In genomic region chr4:138464667-138465353, GRCm38 (mm10) we compare ENCODE assay signal across 8 mouse cellular contexts. TPM values are rescaled to one million over a fixed set of nuclear protein-coding genes. Genes with fewer than 3 reads are reported as not detected.
A peak's percentile ranks its signal among the peaks of the same experiment; 100 is the strongest.
DNase-seq lines count a peak whose midpoint lies in the region; ATAC-seq and TF ChIP-seq lines count a peak whose summit lies in the region.

No protein-coding gene starts in this region.

- no peaks in the 10 kb centered on the region for H3K36me3 ChIP-seq in embryonic facial prominence, embryonic 11.5 days (replicated peaks; ENCODE audit: control insufficient read depth, insufficient read depth, low read depth, low read length)
- H3K36me3 ChIP-seq in heart, embryonic 11.5 days (ENCODE audit: control insufficient read depth, insufficient read depth, low read length), result no peaks in the 10 kb centered on the region
- H3K36me3 ChIP-seq in lung, embryonic 14.5 days (ENCODE audit: insufficient read depth), result no peaks in the 10 kb centered on the region

- WGBS in embryonic facial prominence, embryonic 11.5 days, result 2% methylated on average over 18 of the region's 22 CpGs
- WGBS in heart, embryonic 11.5 days (ENCODE audit: insufficient replicate concordance), result 1% methylated on average over 19 of the region's 22 CpGs
- 1% methylated on average over 20 of the region's 22 CpGs for WGBS in lung, embryonic 14.5 days

- H3K9ac ChIP-seq in embryonic facial prominence, embryonic 11.5 days (replicated peaks; ENCODE audit: low read length), result peak overlapping the region; percentile 14; the same call in 1 of the 2 replicates
- H3K9ac ChIP-seq in heart, embryonic 11.5 days (ENCODE audit: low read depth, low read length), result 0 out of 2 replicates have a peak overlapping the region, but pooled peaks have one; percentile 3
- H3K9ac ChIP-seq in lung, embryonic 14.5 days, result no peak overlapping the region

- no peak for TF ChIP-seq CTCF in lung, embryonic 14.5 days (IDR thresholded peaks at IDR 0.05; ENCODE audit: low read depth)

- DNase-seq in right cerebral cortex, postnatal 14 days, result peak; percentile 70
- DNase-seq in right cerebral cortex, postnatal 36 days (ENCODE audit: low spot score in 2 of 2), result no peak
- DNase-seq in embryonic facial prominence, embryonic 11.5 days (ENCODE audit: low spot score), result peak; percentile 62
- DNase-seq in kidney, adult 8-10 months, result peak; percentile 95 to 96
- peak; percentile 93 for DNase-seq in lung, embryonic 14.5 days
- peak; percentile 75 for DNase-seq in retina, embryonic 14.5 days (ENCODE audit: low spot score)

- no peak overlapping the region for H3K4me3 ChIP-seq in embryonic facial prominence, embryonic 11.5 days (ENCODE audit: low read depth, low read length)
- 0 out of 2 replicates have a peak overlapping the region, but pooled peaks have one; percentile 6 for H3K4me3 ChIP-seq in heart, embryonic 11.5 days (ENCODE audit: low read depth, low read length)
- H3K4me3 ChIP-seq in lung, embryonic 14.5 days (ENCODE audit: low read depth, low read length), result peak overlapping the region; percentile 10; the same call in 1 of the 2 replicates

- peak; percentile 63; the same call in 1 of the 2 replicates for ATAC-seq in embryonic facial prominence, embryonic 11.5 days (replicated peaks; ENCODE audit: insufficient number of reproducible peaks, low FRiP score, low TSS enrichment, low read depth)
- no peak; the same call in 1 of the 2 replicates for ATAC-seq in heart, embryonic 11.5 days (replicated peaks; ENCODE audit: insufficient number of reproducible peaks, low FRiP score, low TSS enrichment)
- peak; percentile 73 for ATAC-seq in lung, embryonic 14.5 days (ENCODE audit: insufficient read depth)
- no peak for ATAC-seq in erythroblast, adult 5-6 weeks (replicated peaks; ENCODE audit: low FRiP score, poor library complexity, severe bottlenecking)

- no peaks in the 10 kb centered on the region for H3K9me3 ChIP-seq in embryonic facial prominence, embryonic 11.5 days (replicated peaks; ENCODE audit: control insufficient read depth, low read length)
- no peaks in the 10 kb centered on the region for H3K9me3 ChIP-seq in heart, embryonic 11.5 days (replicated peaks; ENCODE audit: control insufficient read depth, low read length)
- no peaks in the 10 kb centered on the region for H3K9me3 ChIP-seq in lung, embryonic 14.5 days (ENCODE audit: low read depth, low read length)

- H3K4me2 ChIP-seq in embryonic facial prominence, embryonic 11.5 days (ENCODE audit: low read depth, low read length), result peak overlapping the region; percentile 36; the same call in 1 of the 2 replicates
- H3K4me2 ChIP-seq in heart, embryonic 11.5 days, result peak overlapping the region; percentile 54
- H3K4me2 ChIP-seq in lung, embryonic 14.5 days, result peak overlapping the region; percentile 54

- H3K27me3 ChIP-seq in embryonic facial prominence, embryonic 11.5 days (ENCODE audit: control insufficient read depth, insufficient read depth, low read length), result no peaks in the 10 kb centered on the region
- H3K27me3 ChIP-seq in heart, embryonic 11.5 days (ENCODE audit: control insufficient read depth, insufficient read depth, low read length), result peaks cover 37% of the 10 kb centered on the region
- no peaks in the 10 kb centered on the region; the same call in 1 of the 2 replicates for H3K27me3 ChIP-seq in lung, embryonic 14.5 days (ENCODE audit: insufficient read depth, low read length)

- H3K4me1 ChIP-seq in embryonic facial prominence, embryonic 11.5 days (ENCODE audit: control insufficient read depth, insufficient read depth, low read length), result peaks cover 6% of the 10 kb centered on the region
- peaks cover 26% of the 10 kb centered on the region for H3K4me1 ChIP-seq in heart, embryonic 11.5 days (ENCODE audit: control insufficient read depth, insufficient read depth, low read length)
- peaks cover 36% of the 10 kb centered on the region for H3K4me1 ChIP-seq in lung, embryonic 14.5 days (ENCODE audit: insufficient read depth)

- H3K27ac ChIP-seq in embryonic facial prominence, embryonic 11.5 days (replicated peaks; ENCODE audit: low read depth, low read length), result 0 out of 2 replicates have a peak overlapping the region, but pooled peaks have one; percentile 5
- H3K27ac ChIP-seq in heart, embryonic 11.5 days (ENCODE audit: low read depth, low read length), result peak overlapping the region; percentile 10; the same call in 1 of the 2 replicates
- peak overlapping the region; percentile 55 for H3K27ac ChIP-seq in lung, embryonic 14.5 days (ENCODE audit: low read depth)

RNA-seq across cellular contexts. Expression of gene Camk2n1, which starts 10.7 kb away (rescaled TPM):
- polyA plus RNA-seq in embryonic facial prominence, embryonic 11.5 days (2014; fragmentation: Nextera tagmentation; extraction: Ambion mirVana), result 2.4 and 2.7 TPM in 2 replicates
- polyA plus RNA-seq in heart, embryonic 11.5 days (2014; fragmentation: Nextera tagmentation; extraction: Ambion mirVana), result 1.2 and 1.4 TPM in 2 replicates
- polyA plus RNA-seq in lung, embryonic 14.5 days (2014; fragmentation: Nextera tagmentation; extraction: Ambion mirVana), result 2.6 and 3.2 TPM in 2 replicates
- not detected in 2 replicates for total RNA-seq in erythroblast, adult 5-6 weeks (2015; ENCODE audit: low replicate concordance)
- not detected in 2 replicates for total RNA-seq in erythroblast, adult 5-6 weeks (2017; ENCODE audit: low replicate concordance)

RNA-seq across cellular contexts. Expression of gene Mul1, which starts 30.3 kb away (rescaled TPM):
- 15.4 and 18.0 TPM in 2 replicates for polyA plus RNA-seq in embryonic facial prominence, embryonic 11.5 days (2014; fragmentation: Nextera tagmentation; extraction: Ambion mirVana)
- polyA plus RNA-seq in heart, embryonic 11.5 days (2014; fragmentation: Nextera tagmentation; extraction: Ambion mirVana), result 16.1 and 18.2 TPM in 2 replicates
- polyA plus RNA-seq in lung, embryonic 14.5 days (2014; fragmentation: Nextera tagmentation; extraction: Ambion mirVana), result 16.1 and 18.0 TPM in 2 replicates
- total RNA-seq in erythroblast, adult 5-6 weeks (2015; ENCODE audit: low replicate concordance), result 3.7 and 4.2 TPM in 2 replicates
- 2.0 and 3.8 TPM in 2 replicates for total RNA-seq in erythroblast, adult 5-6 weeks (2017; ENCODE audit: low replicate concordance)

Comparison
In these comparisons a context has a peak if more than half of its experiments do, and no peak if none do; other contexts are left out.
1. DNase-seq: peak in right cerebral cortex, postnatal 14 days (single experiment), embryonic facial prominence, embryonic 11.5 days (single experiment), kidney, adult 8-10 months (2 of 2), lung, embryonic 14.5 days (single experiment) and retina, embryonic 14.5 days (single experiment); none in right cerebral cortex, postnatal 36 days (0 of 2).
2. ATAC-seq: peak in embryonic facial prominence, embryonic 11.5 days (single experiment) and lung, embryonic 14.5 days (single experiment); none in heart, embryonic 11.5 days (single experiment) and erythroblast, adult 5-6 weeks (single experiment).
3. H3K27ac ChIP-seq: peak in every context shown above with its lines; median percentile 55 in lung, embryonic 14.5 days; 10 in heart, embryonic 11.5 days; 5 in embryonic facial prominence, embryonic 11.5 days.
4. Peak in every context shown above with its lines, with median percentiles within 50 percentile points of each other: H3K4me2 ChIP-seq.